Mouse (Mus musculus): ENCODE results near the gene Rabgap1l. TPM values are rescaled to one million over a fixed set of nuclear protein-coding genes. Genes with fewer than 3 reads are reported as not detected.
A peak's percentile ranks its signal among the peaks of the same experiment; 100 is the strongest.

Rabgap1l gene
- polyA plus RNA-seq, 1 experiment, result 65.2 TPM

GRCm38 (mm10) chr1:160485731-160486130 lies 307.3 kb downstream of the Rabgap1l start:
- Histone ChIP-seq H3K4me1 (ENCODE audit: control insufficient read depth, insufficient read depth, low read length) (peaks cover 2% of the 10 kb centered on the region; the same call in 1 of the 2 replicates), H3K27ac (ENCODE audit: insufficient read depth, low read length) (no peak overlapping the region), H3K4me3 (ENCODE audit: insufficient read depth, low read length) (no peak overlapping the region)
- TF ChIP-seq POLR2A (IDR thresholded peaks at IDR 0.05; ENCODE audit: extremely low read depth, insufficient read depth, low read length), result no peak
- no peak for TF ChIP-seq CTCF (IDR thresholded peaks at IDR 0.05; ENCODE audit: extremely low read depth, insufficient read depth, low read length)

- TF ChIP-seq POLR2A (IDR thresholded peaks at IDR 0.05; ENCODE audit: extremely low read depth, insufficient read depth, low read length) (no peak), CTCF (IDR thresholded peaks at IDR 0.05; ENCODE audit: extremely low read depth, insufficient read depth, low read length) (no peak)
- H3K4me3 ChIP-seq (ENCODE audit: insufficient read depth, low read length), result no peak overlapping the region
- no peak overlapping the region for H3K27ac ChIP-seq (ENCODE audit: insufficient read depth, low read length)
- peaks cover 2% of the 10 kb centered on the region; the same call in 1 of the 2 replicates for H3K4me1 ChIP-seq (ENCODE audit: control insufficient read depth, insufficient read depth, low read length)
Measured at GRCm38 (mm10) chr1:160485028-160485427, 308.0 kb downstream of the Rabgap1l start.

- 0 out of 2 replicates have a peak overlapping the region, but pooled peaks have one; percentile 40 for H3K27ac ChIP-seq (ENCODE audit: insufficient read depth, low read length)
- H3K4me1 ChIP-seq (ENCODE audit: control insufficient read depth, insufficient read depth, low read length), result peaks cover 2% of the 10 kb centered on the region; the same call in 1 of the 2 replicates
- TF ChIP-seq CTCF (IDR thresholded peaks at IDR 0.05; ENCODE audit: extremely low read depth, insufficient read depth, low read length) (no peak), POLR2A (IDR thresholded peaks at IDR 0.05; ENCODE audit: extremely low read depth, insufficient read depth, low read length) (no peak)
- H3K4me3 ChIP-seq (ENCODE audit: insufficient read depth, low read length), result no peak overlapping the region
Measured at GRCm38 (mm10) chr1:160481643-160482042, 311.4 kb downstream of the Rabgap1l start.

GRCm38 (mm10) chr1:160467443-160467842 lies 325.6 kb downstream of the Rabgap1l start:
- no peak overlapping the region for H3K27ac ChIP-seq (ENCODE audit: insufficient read depth, low read length)
- H3K4me3 ChIP-seq (ENCODE audit: insufficient read depth, low read length), result no peak overlapping the region
- peaks cover 4% of the 10 kb centered on the region for H3K4me1 ChIP-seq (ENCODE audit: control insufficient read depth, insufficient read depth, low read length)
- no peak for TF ChIP-seq CTCF (IDR thresholded peaks at IDR 0.05; ENCODE audit: extremely low read depth, insufficient read depth, low read length)
- TF ChIP-seq POLR2A (IDR thresholded peaks at IDR 0.05; ENCODE audit: extremely low read depth, insufficient read depth, low read length), result no peak

- Histone ChIP-seq H3K27ac (ENCODE audit: insufficient read depth, low read length) (no peak overlapping the region), H3K4me3 (ENCODE audit: insufficient read depth, low read length) (no peak overlapping the region), H3K4me1 (ENCODE audit: control insufficient read depth, insufficient read depth, low read length) (peaks cover 4% of the 10 kb centered on the region)
- TF ChIP-seq POLR2A (IDR thresholded peaks at IDR 0.05; ENCODE audit: extremely low read depth, insufficient read depth, low read length) (no peak), CTCF (IDR thresholded peaks at IDR 0.05; ENCODE audit: extremely low read depth, insufficient read depth, low read length) (no peak)
Measured at GRCm38 (mm10) chr1:160465186-160465585, 327.8 kb downstream of the Rabgap1l start.

- H3K4me1 ChIP-seq (ENCODE audit: control insufficient read depth, insufficient read depth, low read length), result peaks cover 4% of the 10 kb centered on the region
- no peak for TF ChIP-seq POLR2A (IDR thresholded peaks at IDR 0.05; ENCODE audit: extremely low read depth, insufficient read depth, low read length)
- TF ChIP-seq CTCF (IDR thresholded peaks at IDR 0.05; ENCODE audit: extremely low read depth, insufficient read depth, low read length), result no peak
- no peak overlapping the region for H3K27ac ChIP-seq (ENCODE audit: insufficient read depth, low read length)
- no peak overlapping the region for H3K4me3 ChIP-seq (ENCODE audit: insufficient read depth, low read length)
Measured at GRCm38 (mm10) chr1:160464148-160464547, 328.9 kb downstream of the Rabgap1l start.

GRCm38 (mm10) chr1:160460346-160460745 lies 332.7 kb downstream of the Rabgap1l start:
- H3K27ac ChIP-seq (ENCODE audit: insufficient read depth, low read length), result no peak overlapping the region
- peaks cover 1% of the 10 kb centered on the region for H3K4me1 ChIP-seq (ENCODE audit: control insufficient read depth, insufficient read depth, low read length)
- no peak overlapping the region for H3K4me3 ChIP-seq (ENCODE audit: insufficient read depth, low read length)
- TF ChIP-seq POLR2A (IDR thresholded peaks at IDR 0.05; ENCODE audit: extremely low read depth, insufficient read depth, low read length) (no peak), CTCF (IDR thresholded peaks at IDR 0.05; ENCODE audit: extremely low read depth, insufficient read depth, low read length) (no peak)

- Histone ChIP-seq H3K27ac (ENCODE audit: insufficient read depth, low read length) (no peak overlapping the region), H3K4me3 (ENCODE audit: insufficient read depth, low read length) (no peak overlapping the region), H3K4me1 (ENCODE audit: control insufficient read depth, insufficient read depth, low read length) (no peaks in the 10 kb centered on the region)
- TF ChIP-seq CTCF (IDR thresholded peaks at IDR 0.05; ENCODE audit: extremely low read depth, insufficient read depth, low read length) (no peak), POLR2A (IDR thresholded peaks at IDR 0.05; ENCODE audit: extremely low read depth, insufficient read depth, low read length) (no peak)
Measured at GRCm38 (mm10) chr1:160451663-160452062, 341.3 kb downstream of the Rabgap1l start.

- no peak overlapping the region for H3K27ac ChIP-seq (ENCODE audit: insufficient read depth, low read length)
- no peaks in the 10 kb centered on the region for H3K4me1 ChIP-seq (ENCODE audit: control insufficient read depth, insufficient read depth, low read length)
- TF ChIP-seq POLR2A (IDR thresholded peaks at IDR 0.05; ENCODE audit: extremely low read depth, insufficient read depth, low read length), result no peak
- no peak for TF ChIP-seq CTCF (IDR thresholded peaks at IDR 0.05; ENCODE audit: extremely low read depth, insufficient read depth, low read length)
- no peak overlapping the region for H3K4me3 ChIP-seq (ENCODE audit: insufficient read depth, low read length)
Measured at GRCm38 (mm10) chr1:160448681-160449080, 344.3 kb downstream of the Rabgap1l start.

GRCm38 (mm10) chr1:160446823-160447222 lies 346.2 kb downstream of the Rabgap1l start:
- TF ChIP-seq POLR2A (IDR thresholded peaks at IDR 0.05; ENCODE audit: extremely low read depth, insufficient read depth, low read length) (no peak), CTCF (IDR thresholded peaks at IDR 0.05; ENCODE audit: extremely low read depth, insufficient read depth, low read length) (no peak)
- no peak overlapping the region for H3K27ac ChIP-seq (ENCODE audit: insufficient read depth, low read length)
- H3K4me1 ChIP-seq (ENCODE audit: control insufficient read depth, insufficient read depth, low read length), result no peaks in the 10 kb centered on the region
- H3K4me3 ChIP-seq (ENCODE audit: insufficient read depth, low read length), result no peak overlapping the region

All from cortical plate, adult 2 months (tissue).